Mouse (Mus musculus) heart, adult 2 months (tissue): ENCODE results near the gene Kazn. TPM values are rescaled to one million over a fixed set of nuclear protein-coding genes. Genes with fewer than 3 reads are reported as not detected.

Experiments
- DNase-seq, 2 experiments: peaks; one replicate each; pipeline ENCODE4 v3.0.0; 2021
- H3K27ac ChIP-seq: fragments of 200-600 bp; 2 replicates; pipeline ENCODE4 v1.8.1; 2022
- H3K27me3 ChIP-seq: fragments of 200-500 bp; 2 replicates; pipeline ENCODE4 v1.6.1; 2012; ENCODE audit warnings: mild to moderate bottlenecking, low read length, inconsistent platforms, mixed read lengths; ENCODE audit not compliant: control insufficient read depth, insufficient read depth
- H3K36me3 ChIP-seq: fragments of 200-500 bp; 2 replicates; pipeline ENCODE4 v1.6.1; 2012; ENCODE audit warnings: low read length, inconsistent platforms; ENCODE audit not compliant: control insufficient read depth, insufficient read depth
- H3K4me1 ChIP-seq: fragments of 200-500 bp; 2 replicates; pipeline ENCODE4 v1.6.1; 2011; ENCODE audit warnings: low read length; ENCODE audit not compliant: control insufficient read depth, insufficient read depth
- H3K4me3 ChIP-seq: fragments of 200-600 bp; 2 replicates; pipeline ENCODE4 v1.8.1; 2022
- H3K79me2 ChIP-seq: fragments of 200-500 bp; replicated peaks from 2 replicates; pipeline ENCODE4 v1.6.1; 2012; ENCODE audit warnings: mild to moderate bottlenecking, inconsistent platforms, low read length, moderate library complexity, mixed read lengths; ENCODE audit not compliant: control insufficient read depth, insufficient read depth
- H3K9ac ChIP-seq: fragments of 200-500 bp; 2 replicates; pipeline ENCODE4 v1.6.1; 2012; ENCODE audit warnings: low read depth, mild to moderate bottlenecking, control low read depth, inconsistent platforms, low read length, mixed read lengths
- CTCF ChIP-seq: fragments of 200-600 bp; IDR thresholded peaks from 2 replicates; pipeline ENCODE4 v1.8.1; 2022; ENCODE audit warnings: antibody characterized with exemption, mild to moderate bottlenecking, moderate library complexity
- EP300 ChIP-seq: fragments of 200-500 bp; IDR thresholded peaks from 2 replicates; pipeline ENCODE4 v1.6.1; 2011; ENCODE audit warnings: low read depth, low read length, control low read depth; ENCODE audit not compliant: insufficient read depth
- POLR2A ChIP-seq: fragments of 200-500 bp; IDR thresholded peaks from 2 replicates; pipeline ENCODE4 v1.6.1; 2011; ENCODE audit warnings: mild to moderate bottlenecking, low read depth, low read length, control low read depth; ENCODE audit not compliant: insufficient read depth
- WGBS: fragments of 180-500 bp; shearing (Covaris S2); methylation state at CpG from one replicate; pipeline ENCODE4 v1.1.7; 2018; 5-methylcytosine and 5-hydroxymethylcytosine counted together
- intact Hi-C: fragments of 180-260 bp; cut with DNase I; formaldehyde crosslinking; loops from one replicate; pipeline ENCODE4 v1.15.1; 2025
- polyA plus RNA-seq: library from polyadenylated mRNA; depleted of rRNA; stranded (reverse); fragments of >200 nt; gene quantifications from 2 replicates; pipeline ENCODE4 v1.2.3, GENCODE M21; 2012
- total RNA-seq, 2 experiments: library from RNA; stranded (reverse); gene quantifications; 2 replicates each; pipeline ENCODE4 v1.2.3; 2021

Kazn gene
- total and polyA plus RNA-seq, 3 experiments, result 2.4 to 5.7 (median 3.4) TPM

DNA sequence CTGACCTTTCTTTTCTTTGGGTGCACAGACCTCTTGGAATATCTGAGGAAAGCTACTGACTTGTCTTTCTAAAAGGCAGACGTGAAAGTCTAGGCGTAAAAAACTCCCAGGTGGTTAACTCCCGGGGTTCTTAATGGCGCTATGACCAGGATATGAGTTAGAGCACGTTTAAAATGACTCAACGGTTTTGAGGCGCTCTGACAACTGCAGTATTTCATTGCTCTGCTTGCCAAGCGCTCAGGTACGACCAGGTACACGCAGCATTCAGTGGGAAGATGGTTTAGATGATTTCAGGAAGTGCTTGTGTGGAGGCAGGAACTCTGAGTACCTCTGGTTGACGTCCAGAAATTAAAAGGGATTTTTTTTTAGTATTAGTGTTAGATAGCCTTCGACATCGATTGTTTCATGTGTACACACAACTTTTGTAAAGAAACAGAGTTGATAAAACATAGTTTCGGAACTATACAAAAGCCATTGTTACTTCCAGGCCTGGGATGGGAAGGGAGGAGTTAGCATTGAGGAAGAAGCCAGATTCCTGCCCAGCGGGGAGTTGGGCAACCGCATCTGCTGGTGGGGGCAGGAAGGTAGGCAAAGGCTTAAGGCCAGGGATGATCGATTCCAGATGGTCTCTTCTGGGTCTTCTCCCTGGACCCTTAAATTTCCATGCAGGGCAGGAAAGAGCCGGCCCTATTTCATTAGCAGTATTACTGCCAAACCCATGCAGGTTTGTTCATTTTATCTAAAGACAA lies 167.8 kb downstream of the Kazn start:
- DNase-seq, result no peak
- TF ChIP-seq CTCF (no peak), EP300 (no peak), POLR2A (no peak)
- Histone ChIP-seq H3K9ac (no peak overlapping the region), H3K79me2 (no peaks in the 10 kb centered on the region), H3K4me1 (peaks cover 7% of the 10 kb centered on the region), H3K27ac (peak overlapping the region; percentile 26; the same call in 1 of the 2 replicates), H3K4me3 (no peak overlapping the region), H3K27me3 (no peaks in the 10 kb centered on the region), H3K36me3 (peaks cover 2% of the 10 kb centered on the region; the same call in 1 of the 2 replicates)
- intact Hi-C loops, result no loop called here
- 38% methylated on average over 18 of the region's 18 CpGs for WGBS

DNA sequence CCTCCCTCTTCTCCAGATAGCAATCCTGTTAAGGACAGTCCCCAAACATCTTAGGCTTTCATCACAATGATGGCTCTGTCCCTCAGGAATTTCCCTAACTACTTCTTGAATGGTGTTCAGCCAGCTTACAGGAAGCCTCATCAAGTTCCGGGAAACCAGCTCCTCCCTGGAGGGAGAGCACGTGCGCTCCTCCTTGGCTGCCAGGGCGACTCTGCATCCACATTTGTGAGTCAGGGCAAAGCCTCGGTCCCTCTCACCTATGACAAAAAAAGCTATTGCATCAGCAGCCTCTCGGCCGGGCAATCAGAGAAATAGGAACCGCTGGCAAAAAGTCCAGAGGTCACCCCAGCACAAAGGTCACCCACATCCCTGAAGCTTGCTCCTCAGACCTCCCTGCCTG lies 168.4 kb downstream of the Kazn start:
- H3K9ac ChIP-seq, result no peak overlapping the region
- TF ChIP-seq POLR2A (no peak), EP300 (no peak), CTCF (no peak)
- H3K27ac ChIP-seq, result peak overlapping the region; percentile 26; the same call in 1 of the 2 replicates
- 16% methylated on average over 8 of the region's 8 CpGs for WGBS
- H3K4me3 ChIP-seq, result no peak overlapping the region
- H3K79me2 ChIP-seq, result no peaks in the 10 kb centered on the region
- intact Hi-C loops, result no loop called here
- H3K36me3 ChIP-seq, result peaks cover 2% of the 10 kb centered on the region; the same call in 1 of the 2 replicates
- DNase-seq, result peak in 1 of 2 experiments; percentile 50
- peaks cover 12% of the 10 kb centered on the region for H3K4me1 ChIP-seq
- no peaks in the 10 kb centered on the region for H3K27me3 ChIP-seq

DNA sequence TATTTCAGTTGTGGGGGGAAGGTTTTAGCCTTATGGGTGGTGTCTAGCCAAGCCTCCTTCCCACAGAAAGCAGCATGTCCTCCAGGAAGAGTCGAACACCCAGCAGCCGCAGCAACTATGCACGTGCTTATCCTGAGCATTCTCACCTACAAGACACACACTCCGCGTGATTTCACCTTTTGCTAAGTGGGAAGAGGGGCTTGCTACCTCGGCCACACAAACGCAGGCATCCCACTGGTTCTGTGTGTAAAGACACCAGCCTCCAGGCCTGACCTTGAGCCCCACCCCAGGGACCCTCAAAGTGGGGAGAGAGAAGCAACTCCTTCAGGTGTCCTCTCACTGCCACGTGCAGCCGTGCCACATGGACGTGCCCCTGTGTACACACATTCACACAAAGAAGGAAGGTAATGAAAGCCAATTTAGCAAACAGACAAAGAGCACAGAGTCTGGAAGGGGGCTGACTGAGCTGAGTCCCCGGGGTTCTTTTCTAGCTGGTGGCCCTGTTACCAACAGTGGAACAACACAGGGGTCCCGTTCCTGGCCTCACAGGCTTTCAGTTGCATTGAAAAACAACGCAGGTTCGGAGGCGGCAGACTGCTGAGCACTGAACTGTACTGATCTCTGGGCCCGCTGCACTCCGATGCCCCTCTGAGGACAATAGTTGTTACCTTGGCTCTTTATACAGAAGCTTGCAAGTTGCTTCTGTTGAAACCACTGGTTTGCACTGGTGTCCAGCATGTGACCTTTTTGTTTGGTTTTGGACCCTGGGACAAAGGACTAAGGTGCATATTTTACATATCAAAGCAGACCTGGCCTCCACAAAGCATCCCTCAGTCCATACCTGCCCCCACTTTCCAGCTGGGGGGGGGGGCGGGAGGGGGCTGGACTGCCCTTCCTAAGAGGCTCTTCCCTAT lies 170.0 kb downstream of the Kazn start:
- 84% methylated on average over 18 of the region's 18 CpGs for WGBS
- intact Hi-C loops, result no loop called here

DNA sequence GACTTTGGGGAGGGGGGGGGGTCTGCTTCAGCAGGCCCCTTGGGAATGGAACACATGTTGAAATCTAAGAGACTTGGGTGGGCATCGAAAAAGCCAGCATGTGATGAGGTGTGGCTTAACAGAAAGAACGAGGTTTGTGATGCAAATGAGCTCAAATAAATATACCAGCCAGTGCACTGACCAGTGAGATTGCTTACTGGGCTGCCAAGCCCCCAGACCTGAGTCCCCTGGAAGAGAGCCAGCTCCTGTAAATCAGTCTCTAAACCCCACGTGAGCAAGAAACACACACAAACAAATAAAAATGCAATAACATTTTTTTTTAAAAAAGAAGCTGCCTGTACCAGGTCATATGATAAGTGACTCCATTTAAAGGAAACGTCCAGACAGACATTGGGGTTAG lies 172.6 kb downstream of the Kazn start:
- intact Hi-C loops, result no loop called here
- peaks cover 2% of the 10 kb centered on the region; the same call in 1 of the 2 replicates for H3K36me3 ChIP-seq
- whole genome bisulfite sequencing, result 68% methylated on average over 4 of the region's 4 CpGs

More for the DNA sequence above, 170.0 kb downstream of the Kazn start:
- H3K27me3 ChIP-seq, result no peaks in the 10 kb centered on the region
- H3K4me1 ChIP-seq, result peaks cover 17% of the 10 kb centered on the region
- no peak for DNase-seq
- H3K9ac ChIP-seq, result no peak overlapping the region
- no peaks in the 10 kb centered on the region for H3K79me2 ChIP-seq
- H3K36me3 ChIP-seq, result peaks cover 2% of the 10 kb centered on the region; the same call in 1 of the 2 replicates
- H3K27ac ChIP-seq, result no peak overlapping the region
- TF ChIP-seq CTCF (no peak), EP300 (no peak), POLR2A (no peak)
- no peak overlapping the region for H3K4me3 ChIP-seq

DNA sequence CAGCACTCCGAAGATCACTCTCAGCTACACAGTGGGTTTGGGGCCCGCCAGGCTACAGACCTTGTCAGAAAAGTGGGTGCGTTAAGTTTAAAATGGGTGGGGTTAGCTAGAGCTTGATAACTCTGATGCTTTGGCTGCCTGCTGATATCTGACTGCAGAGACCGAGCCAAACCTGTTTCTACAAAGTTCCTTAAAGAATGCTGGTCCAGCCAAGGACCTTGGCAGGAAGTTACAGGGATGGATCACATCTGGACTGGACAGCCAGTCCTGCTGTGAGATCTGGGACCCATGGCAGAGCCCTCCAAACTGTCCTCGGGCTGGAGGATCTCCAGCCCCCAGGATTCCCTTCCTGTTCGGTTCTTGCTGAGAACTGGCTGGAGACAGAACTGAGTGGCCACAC lies 173.4 kb downstream of the Kazn start:
- Histone ChIP-seq H3K27me3 (no peaks in the 10 kb centered on the region), H3K79me2 (no peaks in the 10 kb centered on the region), H3K27ac (peak overlapping the region; percentile 53), H3K4me3 (no peak overlapping the region), H3K36me3 (no peaks in the 10 kb centered on the region), H3K9ac (no peak overlapping the region), H3K4me1 (peaks cover 14% of the 10 kb centered on the region)
- TF ChIP-seq CTCF (no peak), POLR2A (no peak), EP300 (no peak)
- WGBS, result 29% methylated on average over 6 of the region's 6 CpGs
- DNase-seq, result peak; percentile 56 to 59
- intact Hi-C loops, result no loop called here

More for the DNA sequence above, 172.6 kb downstream of the Kazn start:
- Histone ChIP-seq H3K9ac (no peak overlapping the region), H3K27ac (peak overlapping the region; percentile 53), H3K79me2 (no peaks in the 10 kb centered on the region), H3K4me1 (peaks cover 16% of the 10 kb centered on the region), H3K27me3 (no peaks in the 10 kb centered on the region), H3K4me3 (no peak overlapping the region)
- no peak for DNase-seq
- TF ChIP-seq POLR2A (no peak), EP300 (no peak), CTCF (no peak)
